Mouse (Mus musculus): ENCODE measurements around the gene Oxtr. TPM values are rescaled to one million over a fixed set of nuclear protein-coding genes. Genes with fewer than 3 reads are reported as not detected.

The Oxtr gene
- polyA plus RNA-seq, 1 experiment from 2014 or later, result 0.24 TPM

DNA sequence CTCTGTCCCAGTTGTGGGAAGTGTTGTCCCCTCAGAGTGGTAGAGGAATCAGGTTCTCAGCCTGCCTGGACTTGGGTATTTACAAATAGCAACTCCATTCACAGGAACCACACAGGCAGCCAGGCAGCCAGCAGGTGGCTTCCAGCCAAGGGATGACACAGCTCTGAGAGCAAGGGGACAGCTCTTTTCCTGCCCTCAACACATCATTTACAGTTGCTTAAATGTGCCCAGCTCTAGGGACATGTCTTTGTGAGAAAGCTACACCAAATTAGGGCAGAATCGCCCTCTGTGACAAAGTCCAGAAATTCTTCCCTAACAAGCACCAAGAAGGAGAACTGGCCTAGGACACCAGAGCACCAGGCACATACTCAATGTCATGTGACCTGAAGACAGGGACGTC is 11.4 kb upstream of the Oxtr start:
- H3K4me3 ChIP-seq (ENCODE audit: low read length), result no peak overlapping the region
- H3K4me1 ChIP-seq (ENCODE audit: control insufficient read depth, insufficient read depth, low read length), result 0 out of 2 replicates have a peak, but pooled peaks cover 3% of the 10 kb centered on the region
- WGBS, result 63% methylated on average over 2 of the region's 2 CpGs
- no peaks in the 10 kb centered on the region for H3K27me3 ChIP-seq (replicated peaks; ENCODE audit: control insufficient read depth, insufficient read depth, low read length)
- no peak for ATAC-seq
- no peak overlapping the region for H3K27ac ChIP-seq (ENCODE audit: low read length)
- H3K36me3 ChIP-seq (ENCODE audit: control insufficient read depth, insufficient read depth, low read length), result no peaks in the 10 kb centered on the region
- no peaks in the 10 kb centered on the region for H3K9me3 ChIP-seq (ENCODE audit: control insufficient read depth, low read length)
- H3K9ac ChIP-seq (ENCODE audit: low read depth, low read length), result no peak overlapping the region
- no peak overlapping the region for H3K4me2 ChIP-seq (ENCODE audit: low read depth, low read length)

DNA sequence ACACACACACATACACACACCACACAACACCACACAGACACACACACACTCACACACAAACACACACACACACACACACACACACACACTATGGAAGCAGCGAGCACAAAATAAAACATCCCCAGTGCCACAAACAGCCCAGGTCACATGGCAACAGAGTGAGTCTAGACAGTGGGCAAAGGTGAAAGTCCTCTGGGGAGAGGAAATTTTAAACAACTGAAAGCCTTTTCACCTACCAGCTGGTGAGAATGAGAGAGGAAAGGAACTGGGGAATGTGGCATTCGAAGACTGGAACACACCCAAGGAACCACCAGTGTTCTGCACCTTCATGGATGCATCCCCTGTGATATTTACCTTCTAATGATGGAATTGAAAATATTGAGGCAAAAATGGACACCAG is 9.7 kb upstream of the Oxtr start:
- H3K27me3 ChIP-seq (replicated peaks; ENCODE audit: control insufficient read depth, insufficient read depth, low read length), result no peaks in the 10 kb centered on the region
- WGBS, result 40% methylated on average over 2 of the region's 2 CpGs
- no peak overlapping the region for H3K4me3 ChIP-seq (ENCODE audit: low read length)
- H3K4me1 ChIP-seq (ENCODE audit: control insufficient read depth, insufficient read depth, low read length), result peaks cover 15% of the 10 kb centered on the region; the same call in 1 of the 2 replicates
- peak; percentile 84 for ATAC-seq
- no peak overlapping the region for H3K4me2 ChIP-seq (ENCODE audit: low read depth, low read length)
- H3K27ac ChIP-seq (ENCODE audit: low read length), result no peak overlapping the region
- no peaks in the 10 kb centered on the region for H3K9me3 ChIP-seq (ENCODE audit: control insufficient read depth, low read length)
- H3K9ac ChIP-seq (ENCODE audit: low read depth, low read length), result no peak overlapping the region
- H3K36me3 ChIP-seq (ENCODE audit: control insufficient read depth, insufficient read depth, low read length), result no peaks in the 10 kb centered on the region

DNA sequence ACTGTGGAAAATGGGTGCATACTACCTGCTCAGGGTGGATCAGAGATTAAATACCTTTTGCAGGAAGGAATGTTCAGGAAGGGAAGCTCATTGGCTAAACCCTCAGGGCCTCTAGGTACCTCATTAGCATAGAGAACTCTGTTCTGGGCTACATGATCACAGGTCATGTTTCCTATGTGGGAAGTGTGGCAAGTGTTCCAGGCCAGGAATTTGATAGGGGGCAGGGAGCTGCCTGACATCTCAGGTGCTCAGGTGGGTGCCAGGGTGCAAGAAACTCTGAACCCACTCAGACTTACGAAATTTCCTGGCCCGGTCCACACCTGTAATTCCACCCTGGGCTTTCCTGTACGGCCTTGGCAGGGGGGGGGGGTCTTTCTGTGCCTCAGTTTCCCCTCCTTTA is 9.0 kb upstream of the Oxtr start:
- ATAC-seq, result peak; percentile 47; the same call in 1 of the 2 replicates

GRCm38 (mm10) chr6:112497456-112497855 is 7.7 kb upstream of the Oxtr start:
- H3K4me1 ChIP-seq (ENCODE audit: control insufficient read depth, insufficient read depth, low read length), result peaks cover 15% of the 10 kb centered on the region; the same call in 1 of the 2 replicates
- no peaks in the 10 kb centered on the region for H3K9me3 ChIP-seq (ENCODE audit: control insufficient read depth, low read length)
- no peaks in the 10 kb centered on the region for H3K27me3 ChIP-seq (replicated peaks; ENCODE audit: control insufficient read depth, insufficient read depth, low read length)
- H3K9ac ChIP-seq (ENCODE audit: low read depth, low read length), result no peak overlapping the region
- no peak overlapping the region for H3K4me2 ChIP-seq (ENCODE audit: low read depth, low read length)
- no peak overlapping the region for H3K4me3 ChIP-seq (ENCODE audit: low read length)
- WGBS, result 61% methylated on average over 2 of the region's 2 CpGs
- no peak for ATAC-seq
- H3K36me3 ChIP-seq (ENCODE audit: control insufficient read depth, insufficient read depth, low read length), result no peaks in the 10 kb centered on the region
- no peak overlapping the region for H3K27ac ChIP-seq (ENCODE audit: low read length)

More for the DNA sequence above, 9.0 kb upstream of the Oxtr start:
- H3K4me3 ChIP-seq (ENCODE audit: low read length), result no peak overlapping the region
- no peak overlapping the region for H3K27ac ChIP-seq (ENCODE audit: low read length)
- WGBS, result 85% methylated on average over 3 of the region's 3 CpGs
- H3K9me3 ChIP-seq (ENCODE audit: control insufficient read depth, low read length), result no peaks in the 10 kb centered on the region
- no peaks in the 10 kb centered on the region for H3K36me3 ChIP-seq (ENCODE audit: control insufficient read depth, insufficient read depth, low read length)
- no peak overlapping the region for H3K4me2 ChIP-seq (ENCODE audit: low read depth, low read length)
- peaks cover 15% of the 10 kb centered on the region; the same call in 1 of the 2 replicates for H3K4me1 ChIP-seq (ENCODE audit: control insufficient read depth, insufficient read depth, low read length)
- H3K9ac ChIP-seq (ENCODE audit: low read depth, low read length), result no peak overlapping the region
- no peaks in the 10 kb centered on the region for H3K27me3 ChIP-seq (replicated peaks; ENCODE audit: control insufficient read depth, insufficient read depth, low read length)

DNA sequence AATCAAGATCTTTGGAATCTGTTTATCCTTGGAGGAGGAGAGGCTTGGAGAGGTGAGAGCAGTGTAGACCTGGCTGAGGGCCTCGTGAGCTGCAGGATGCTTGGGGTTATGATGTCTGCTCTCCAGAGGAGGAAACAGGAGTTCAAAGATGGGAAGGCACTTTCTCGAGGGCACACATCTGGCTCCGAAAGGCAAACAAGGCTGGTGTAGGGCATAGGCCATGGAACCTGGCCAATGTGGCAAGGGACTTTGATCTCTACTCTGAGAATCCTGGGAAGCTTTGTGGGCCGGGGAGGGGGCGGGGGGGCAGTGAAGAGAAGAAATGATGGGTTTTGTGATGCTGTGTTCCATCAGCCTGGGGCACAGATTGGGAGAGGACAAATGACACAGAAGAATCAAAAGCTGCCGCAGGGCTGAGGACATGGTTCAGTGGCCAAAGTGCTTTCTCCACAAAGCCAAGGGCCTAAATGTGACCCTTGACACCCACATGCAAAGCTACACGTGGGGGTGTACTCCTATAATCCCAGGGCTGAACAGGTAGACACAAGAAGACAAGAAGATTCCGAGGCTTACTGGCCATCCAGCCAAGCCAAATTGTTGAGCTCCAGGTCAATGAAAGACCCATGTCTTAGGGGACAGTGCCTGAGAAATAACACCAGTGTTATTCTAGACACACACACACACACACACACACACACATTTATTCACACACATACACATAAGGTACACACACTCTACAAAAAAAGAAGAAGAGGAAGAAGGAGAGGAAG is 6.7 kb upstream of the Oxtr start:
- Histone ChIP-seq H3K27me3 (replicated peaks; ENCODE audit: control insufficient read depth, insufficient read depth, low read length) (no peaks in the 10 kb centered on the region), H3K4me2 (ENCODE audit: low read depth, low read length) (no peak overlapping the region), H3K4me3 (ENCODE audit: low read length) (no peak overlapping the region), H3K36me3 (ENCODE audit: control insufficient read depth, insufficient read depth, low read length) (no peaks in the 10 kb centered on the region), H3K9me3 (ENCODE audit: control insufficient read depth, low read length) (no peaks in the 10 kb centered on the region), H3K27ac (ENCODE audit: low read length) (no peak overlapping the region), H3K9ac (ENCODE audit: low read depth, low read length) (no peak overlapping the region), H3K4me1 (ENCODE audit: control insufficient read depth, insufficient read depth, low read length) (peaks cover 15% of the 10 kb centered on the region; the same call in 1 of the 2 replicates)
- 80% methylated on average over 8 of the region's 8 CpGs for WGBS
- no peak for ATAC-seq

DNA sequence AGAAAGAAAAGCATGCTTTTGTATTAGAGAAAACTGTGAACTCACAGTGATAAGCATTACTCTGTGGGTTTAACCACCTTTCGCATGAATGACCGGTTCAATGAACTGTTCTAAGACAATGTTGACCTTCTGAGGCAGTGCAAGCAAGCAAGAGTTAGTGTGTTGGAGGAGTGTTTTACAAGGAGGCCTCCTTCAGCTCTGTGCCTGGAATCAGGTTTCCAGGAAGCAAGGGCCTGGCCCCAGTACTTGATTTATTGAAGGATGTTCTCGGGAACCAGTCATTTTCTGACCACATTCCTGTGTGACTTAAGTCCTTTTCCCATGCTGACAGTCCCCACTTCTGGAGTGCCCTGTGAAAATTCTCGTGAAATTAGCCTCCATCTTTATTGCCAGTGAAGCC is 5.5 kb upstream of the Oxtr start:
- no peak overlapping the region for H3K4me2 ChIP-seq (ENCODE audit: low read depth, low read length)
- H3K9me3 ChIP-seq (ENCODE audit: control insufficient read depth, low read length), result no peaks in the 10 kb centered on the region
- no peaks in the 10 kb centered on the region for H3K36me3 ChIP-seq (ENCODE audit: control insufficient read depth, insufficient read depth, low read length)
- 36% methylated on average over 4 of the region's 4 CpGs for WGBS
- ATAC-seq, result peak; percentile 34; the same call in 1 of the 2 replicates
- H3K27me3 ChIP-seq (replicated peaks; ENCODE audit: control insufficient read depth, insufficient read depth, low read length), result peaks cover 6% of the 10 kb centered on the region; the same call in 1 of the 2 replicates
- H3K27ac ChIP-seq (ENCODE audit: low read length), result no peak overlapping the region
- H3K4me1 ChIP-seq (ENCODE audit: control insufficient read depth, insufficient read depth, low read length), result peaks cover 15% of the 10 kb centered on the region
- no peak overlapping the region for H3K9ac ChIP-seq (ENCODE audit: low read depth, low read length)
- H3K4me3 ChIP-seq (ENCODE audit: low read length), result no peak overlapping the region

GRCm38 (mm10) chr6:112494620-112495081 is 4.9 kb upstream of the Oxtr start:
- H3K27me3 ChIP-seq (replicated peaks; ENCODE audit: control insufficient read depth, insufficient read depth, low read length), result peaks cover 11% of the 10 kb centered on the region
- no peaks in the 10 kb centered on the region for H3K9me3 ChIP-seq (ENCODE audit: control insufficient read depth, low read length)
- H3K4me1 ChIP-seq (ENCODE audit: control insufficient read depth, insufficient read depth, low read length), result peaks cover 18% of the 10 kb centered on the region
- H3K9ac ChIP-seq (ENCODE audit: low read depth, low read length), result no peak overlapping the region
- H3K4me2 ChIP-seq (ENCODE audit: low read depth, low read length), result no peak overlapping the region
- H3K27ac ChIP-seq (ENCODE audit: low read length), result no peak overlapping the region
- no peak overlapping the region for H3K4me3 ChIP-seq (ENCODE audit: low read length)
- WGBS, result 58% methylated on average over 10 of the region's 10 CpGs
- H3K36me3 ChIP-seq (ENCODE audit: control insufficient read depth, insufficient read depth, low read length), result no peaks in the 10 kb centered on the region
- no peak for ATAC-seq

GRCm38 (mm10) chr6:112493371-112493770 is 3.6 kb upstream of the Oxtr start:
- no peaks in the 10 kb centered on the region for H3K9me3 ChIP-seq (ENCODE audit: control insufficient read depth, low read length)
- no peak overlapping the region for H3K4me3 ChIP-seq (ENCODE audit: low read length)
- H3K27ac ChIP-seq (ENCODE audit: low read length), result no peak overlapping the region
- peaks cover 28% of the 10 kb centered on the region for H3K4me1 ChIP-seq (ENCODE audit: control insufficient read depth, insufficient read depth, low read length)
- H3K4me2 ChIP-seq (ENCODE audit: low read depth, low read length), result no peak overlapping the region
- H3K9ac ChIP-seq (ENCODE audit: low read depth, low read length), result no peak overlapping the region
- no peaks in the 10 kb centered on the region for H3K36me3 ChIP-seq (ENCODE audit: control insufficient read depth, insufficient read depth, low read length)
- ATAC-seq, result no peak
- WGBS, result 89% methylated on average over 9 of the region's 9 CpGs
- peaks cover 24% of the 10 kb centered on the region for H3K27me3 ChIP-seq (replicated peaks; ENCODE audit: control insufficient read depth, insufficient read depth, low read length)

- WGBS, result 87% methylated on average over 6 of the region's 6 CpGs
- no peak for ATAC-seq
- Histone ChIP-seq H3K27me3 (replicated peaks; ENCODE audit: control insufficient read depth, insufficient read depth, low read length) (peaks cover 31% of the 10 kb centered on the region), H3K4me2 (ENCODE audit: low read depth, low read length) (no peak overlapping the region), H3K4me1 (ENCODE audit: control insufficient read depth, insufficient read depth, low read length) (peaks cover 28% of the 10 kb centered on the region), H3K9ac (ENCODE audit: low read depth, low read length) (no peak overlapping the region), H3K27ac (ENCODE audit: low read length) (no peak overlapping the region), H3K4me3 (ENCODE audit: low read length) (no peak overlapping the region), H3K36me3 (ENCODE audit: control insufficient read depth, insufficient read depth, low read length) (no peaks in the 10 kb centered on the region), H3K9me3 (ENCODE audit: control insufficient read depth, low read length) (no peaks in the 10 kb centered on the region)
These were observed 2.9 kb upstream of the Oxtr start for GRCm38 (mm10) chr6:112492656-112493055.
